Mouse (Mus musculus): Measurements from ENCODE around the gene Dicer1. TPM values are rescaled to one million over a fixed set of nuclear protein-coding genes. Genes with fewer than 3 reads are reported as not detected.

Gene Dicer1
- polyA plus RNA-seq, 1 experiment: 43.0 TPM

GRCm38 (mm10) chr12:104640934-104641333 lies 110.8 kb downstream of the Dicer1 start:
- no peak for DNase-seq (ENCODE audit: low read depth)
- no peak for TF ChIP-seq POLR2A (IDR thresholded peaks at IDR 0.05; ENCODE audit: borderline replicate concordance, extremely low read depth, insufficient read depth, insufficient read length, poor library complexity, severe bottlenecking)
- TF ChIP-seq CTCF (IDR thresholded peaks at IDR 0.05; ENCODE audit: borderline replicate concordance, extremely low read depth, insufficient read depth, insufficient read length): no peak

- DNase-seq (ENCODE audit: low read depth): peak; percentile 51
- TF ChIP-seq POLR2A (IDR thresholded peaks at IDR 0.05; ENCODE audit: borderline replicate concordance, extremely low read depth, insufficient read depth, insufficient read length, poor library complexity, severe bottlenecking) (no peak), CTCF (IDR thresholded peaks at IDR 0.05; ENCODE audit: borderline replicate concordance, extremely low read depth, insufficient read depth, insufficient read length) (no peak)
Observed at GRCm38 (mm10) chr12:104638156-104638555, 113.6 kb downstream of the Dicer1 start.

Other genes with a start within 250 kb of the Dicer1 start
- 2.1 and 3.2 TPM in 2 replicates for gene Clmn, start 113.1 kb upstream of the Dicer1 start, polyA plus RNA-seq (2012; rRNA removed)